Comparison of ENCODE assay signal across 8 mouse cellular contexts in genomic region chr4:46389013-46389611, GRCm38 (mm10). TPM values are rescaled to one million over a fixed set of nuclear protein-coding genes. Genes with fewer than 3 reads are reported as not detected.
DNase-seq lines count a peak whose midpoint lies in the region; ATAC-seq and TF ChIP-seq lines count a peak whose summit lies in the region.

Gene Trmo, minus strand, starts transcription at chr4:46389437.

- H3K9me3 ChIP-seq in forebrain, embryonic 10.5 days: no peaks in the 10 kb centered on the region
- H3K9me3 ChIP-seq in heart, embryonic 15.5 days (replicated peaks): no peaks in the 10 kb centered on the region
- no peaks in the 10 kb centered on the region for H3K9me3 ChIP-seq in liver, embryonic 14.5 days (ENCODE audit: control insufficient read depth, low read length)
- H3K9me3 ChIP-seq in neural tube, embryonic 11.5 days (ENCODE audit: control insufficient read depth, low read length): no peaks in the 10 kb centered on the region
- no peaks in the 10 kb centered on the region for H3K9me3 ChIP-seq in stomach, postnatal 0 days (ENCODE audit: control insufficient read depth, low read length)

- peak; percentile 93 for ATAC-seq in heart, embryonic 15.5 days (replicated peaks; ENCODE audit: insufficient number of reproducible peaks, insufficient read depth, low FRiP score, low read depth)
- ATAC-seq in liver, embryonic 14.5 days (ENCODE audit: insufficient read depth): peak; percentile 86
- ATAC-seq in neural tube, embryonic 11.5 days (ENCODE audit: insufficient read depth, low FRiP score, low TSS enrichment): peak; percentile 96
- ATAC-seq in stomach, postnatal 0 days (ENCODE audit: low FRiP score, low TSS enrichment): peak; percentile 94

- TF ChIP-seq CTCF in liver, embryonic 14.5 days (IDR thresholded peaks at IDR 0.05; ENCODE audit: low read depth): peak; percentile 35; the same call in 1 of the 2 replicates
- TF ChIP-seq CTCF in stomach, postnatal 0 days (IDR thresholded peaks at IDR 0.05; ENCODE audit: low read depth): 0 out of 2 replicates have a peak, but pooled peaks have one; percentile 4

- peak within 1 kb of the TSS; percentile 99 for H3K27ac ChIP-seq in forebrain, embryonic 10.5 days
- peak within 1 kb of the TSS; percentile 95 for H3K27ac ChIP-seq in heart, embryonic 15.5 days
- peak within 1 kb of the TSS; percentile 72 for H3K27ac ChIP-seq in liver, embryonic 14.5 days
- peak within 1 kb of the TSS; percentile 82 for H3K27ac ChIP-seq in neural tube, embryonic 11.5 days (ENCODE audit: low read depth, low read length)
- H3K27ac ChIP-seq in stomach, postnatal 0 days (replicated peaks): peak within 1 kb of the TSS; percentile 93

- H3K4me3 ChIP-seq in forebrain, embryonic 10.5 days: peak within 1 kb of the TSS; percentile 71
- peak within 1 kb of the TSS; percentile 74 for H3K4me3 ChIP-seq in heart, embryonic 15.5 days
- H3K4me3 ChIP-seq in liver, embryonic 14.5 days (ENCODE audit: insufficient read depth in 1 of 2, low read depth in 2 of 2, low read length in 2 of 2): peak within 1 kb of the TSS; percentile 58 to 71
- peak within 1 kb of the TSS; percentile 59 for H3K4me3 ChIP-seq in neural tube, embryonic 11.5 days (ENCODE audit: low read depth, low read length)
- H3K4me3 ChIP-seq in stomach, postnatal 0 days (ENCODE audit: low read depth, low read length): peak within 1 kb of the TSS; percentile 71

- peak within 1 kb of the TSS; percentile 70 for H3K4me2 ChIP-seq in heart, embryonic 15.5 days
- peak within 1 kb of the TSS; percentile 70 for H3K4me2 ChIP-seq in liver, embryonic 14.5 days (ENCODE audit: low read depth)
- H3K4me2 ChIP-seq in neural tube, embryonic 11.5 days (ENCODE audit: low read depth): peak within 1 kb of the TSS; percentile 61
- H3K4me2 ChIP-seq in stomach, postnatal 0 days (replicated peaks; ENCODE audit: low read depth): peak within 1 kb of the TSS; percentile 72

- peaks cover 34% of the 10 kb centered on the region for H3K36me3 ChIP-seq in forebrain, embryonic 10.5 days (replicated peaks)
- H3K36me3 ChIP-seq in heart, embryonic 15.5 days: peaks cover 16% of the 10 kb centered on the region; the same call in 1 of the 2 replicates
- peaks cover 65% of the 10 kb centered on the region for H3K36me3 ChIP-seq in liver, embryonic 14.5 days (replicated peaks; ENCODE audit: control insufficient read depth, insufficient read depth, low read depth)
- no peaks in the 10 kb centered on the region for H3K36me3 ChIP-seq in neural tube, embryonic 11.5 days (ENCODE audit: control insufficient read depth, insufficient read depth, low read length)
- peaks cover 4% of the 10 kb centered on the region; the same call in 1 of the 2 replicates for H3K36me3 ChIP-seq in stomach, postnatal 0 days (ENCODE audit: control insufficient read depth, insufficient read depth, low read length)

- TF ChIP-seq EP300 in liver, embryonic 14.5 days (IDR thresholded peaks at IDR 0.05; ENCODE audit: low read depth): peak; percentile 63
- no peak for TF ChIP-seq EP300 in stomach, postnatal 0 days (optimal IDR thresholded peaks at IDR 0.05)

- no peaks in the 10 kb centered on the region; the same call in 1 of the 2 replicates for H3K27me3 ChIP-seq in forebrain, embryonic 10.5 days (ENCODE audit: poor library complexity, severe bottlenecking)
- H3K27me3 ChIP-seq in heart, embryonic 15.5 days: no peaks in the 10 kb centered on the region
- no peaks in the 10 kb centered on the region for H3K27me3 ChIP-seq in liver, embryonic 14.5 days (ENCODE audit: control insufficient read depth, insufficient read depth, low read length)
- no peaks in the 10 kb centered on the region for H3K27me3 ChIP-seq in neural tube, embryonic 11.5 days (ENCODE audit: control insufficient read depth, insufficient read depth, low read length)
- no peaks in the 10 kb centered on the region for H3K27me3 ChIP-seq in stomach, postnatal 0 days (ENCODE audit: control insufficient read depth, insufficient read depth, low read length)

- H3K4me1 ChIP-seq in forebrain, embryonic 10.5 days: peaks cover 12% of the 10 kb centered on the region
- H3K4me1 ChIP-seq in heart, embryonic 15.5 days (replicated peaks): peaks cover 6% of the 10 kb centered on the region; the same call in 1 of the 2 replicates
- H3K4me1 ChIP-seq in liver, embryonic 14.5 days (replicated peaks; ENCODE audit: control insufficient read depth in 2 of 2, insufficient read depth in 2 of 2, low read length in 1 of 2): peaks cover 2 to 10% of the 10 kb centered on the region in 2 experiments; a peak in 2 of 4 replicates
- no peaks in the 10 kb centered on the region for H3K4me1 ChIP-seq in neural tube, embryonic 11.5 days (ENCODE audit: control insufficient read depth, insufficient read depth, low read length)
- no peaks in the 10 kb centered on the region for H3K4me1 ChIP-seq in stomach, postnatal 0 days (replicated peaks; ENCODE audit: control insufficient read depth, insufficient read depth)

- under 1% methylated on average over 56 of the region's 56 CpGs for WGBS in forebrain, embryonic 10.5 days
- WGBS in heart, embryonic 15.5 days: under 1% methylated on average over 56 of the region's 56 CpGs
- WGBS in liver, embryonic 14.5 days (ENCODE audit: insufficient replicate concordance): under 1% methylated on average over 52 of the region's 56 CpGs
- WGBS in neural tube, embryonic 11.5 days: under 1% methylated on average over 56 of the region's 56 CpGs
- under 1% methylated on average over 56 of the region's 56 CpGs for WGBS in stomach, postnatal 0 days

- H3K9ac ChIP-seq in heart, embryonic 15.5 days: peak within 1 kb of the TSS; percentile 87
- H3K9ac ChIP-seq in liver, embryonic 14.5 days (replicated peaks): peak within 1 kb of the TSS; percentile 58
- peak within 1 kb of the TSS; percentile 89 for H3K9ac ChIP-seq in neural tube, embryonic 11.5 days (ENCODE audit: low read length)
- peak within 1 kb of the TSS; percentile 79 for H3K9ac ChIP-seq in stomach, postnatal 0 days (ENCODE audit: low read length)

- peak; percentile 92 for DNase-seq in CD8-positive naive resting alpha-beta T cell, adult 2 months (ENCODE audit: low read depth in 2 of 2, low spot score in 2 of 2)
- peak; percentile 92 for DNase-seq in c-Kit-positive CD71-negative TER-119-negative erythroid progenitor cells, embryonic 14.5 days (ENCODE audit: low read depth)
- DNase-seq in forebrain, embryonic 10.5 days (ENCODE audit: extremely low spot score, low spot score): peak; percentile 96
- peak; percentile 96 to 97 for DNase-seq in kidney, postnatal 25 days
- DNase-seq in liver, embryonic 14.5 days (ENCODE audit: low read depth in 3 of 3, low spot score in 3 of 3): peak; percentile 95 to 97 (median 96)
- peak; percentile 97 for DNase-seq in neural tube, embryonic 11.5 days (ENCODE audit: low spot score)
- peak; percentile 94 for DNase-seq in stomach, postnatal 0 days (ENCODE audit: low spot score)

RNA-seq across cellular contexts. Expression of gene Trmo, which starts in this region (rescaled TPM):
- 10.4 and 13.8 TPM in 2 replicates for polyA plus RNA-seq in forebrain, embryonic 10.5 days (2016; fragmentation: Nextera tagmentation; extraction: Ambion mirVana)
- polyA plus RNA-seq in heart, embryonic 15.5 days (2015; fragmentation: Nextera tagmentation; extraction: Ambion mirVana): 7.8 and 8.7 TPM in 2 replicates
- 13.9 and 16.1 TPM in 2 replicates for polyA plus RNA-seq in liver, embryonic 14.5 days (2012; rRNA removed)
- 8.2 and 11.6 TPM in 2 replicates for polyA plus RNA-seq in liver, embryonic 14.5 days (2014; fragmentation: Nextera tagmentation; extraction: Ambion mirVana)
- polyA plus RNA-seq in neural tube, embryonic 11.5 days (2014; fragmentation: Nextera tagmentation; extraction: Ambion mirVana): 10.5 TPM in 2 replicates
- polyA plus RNA-seq in stomach, postnatal 0 days (2015; fragmentation: Nextera tagmentation; extraction: Ambion mirVana): 6.5 and 7.5 TPM in 2 replicates

Comparison
In these comparisons a context has a peak if more than half of its experiments do, and no peak if none do; other contexts are left out.
1. Peak in every context shown above with its lines: DNase-seq, ATAC-seq, H3K4me3 ChIP-seq and H3K27ac ChIP-seq.